Mouse (Mus musculus): ENCODE data around the gene Ssr1. TPM values are rescaled to one million over a fixed set of nuclear protein-coding genes. Genes with fewer than 3 reads are reported as not detected.

Ssr1 gene
- polyA plus RNA-seq, 1 experiment from 2014 or later: 79.1 TPM

DNA sequence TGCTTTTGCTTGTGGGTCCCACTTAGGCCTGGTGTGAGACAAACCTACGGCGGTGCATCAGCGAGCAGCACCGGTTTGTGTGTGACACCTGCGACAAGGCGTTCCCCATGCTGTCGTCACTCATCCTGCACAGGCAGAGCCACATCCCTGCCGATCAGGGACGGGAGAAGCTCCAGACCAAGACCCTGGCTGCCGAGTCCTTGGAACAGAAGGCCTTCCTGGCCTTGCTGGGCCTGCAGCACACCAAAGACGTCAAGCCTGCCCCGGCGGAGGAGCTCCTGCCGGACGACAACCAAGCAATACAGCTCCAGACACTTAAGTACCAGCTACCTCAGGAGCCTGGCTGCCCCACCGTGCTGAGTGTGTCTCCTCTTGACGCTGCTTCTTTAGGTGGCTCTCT is 64.5 kb downstream of the Ssr1 start:
- Histone ChIP-seq H3K4me1 (replicated peaks) (peaks cover 22% of the 10 kb centered on the region), H3K9ac (no peak overlapping the region), H3K27me3 (no peaks in the 10 kb centered on the region), H3K36me3 (peaks cover 63% of the 10 kb centered on the region), H3K4me3 (no peak overlapping the region), H3K4me2 (no peak overlapping the region), H3K9me3 (replicated peaks) (no peaks in the 10 kb centered on the region), H3K27ac (no peak overlapping the region)
- WGBS: 80% methylated on average over 17 of the region's 17 CpGs
- ATAC-seq (replicated peaks; ENCODE audit: insufficient number of reproducible peaks, insufficient read depth, low FRiP score, low read depth): no peak

GRCm38 (mm10) chr13:37926394-37926793 is 67.6 kb downstream of the Ssr1 start:
- Histone ChIP-seq H3K4me2 (no peak overlapping the region), H3K27ac (no peak overlapping the region), H3K9ac (no peak overlapping the region), H3K27me3 (no peaks in the 10 kb centered on the region), H3K4me3 (no peak overlapping the region), H3K4me1 (replicated peaks) (peaks cover 39% of the 10 kb centered on the region), H3K9me3 (replicated peaks) (no peaks in the 10 kb centered on the region), H3K36me3 (peaks cover 46% of the 10 kb centered on the region)
- ATAC-seq (replicated peaks; ENCODE audit: insufficient number of reproducible peaks, insufficient read depth, low FRiP score, low read depth): no peak
- WGBS: 50% methylated on average over 3 of the region's 3 CpGs

DNA sequence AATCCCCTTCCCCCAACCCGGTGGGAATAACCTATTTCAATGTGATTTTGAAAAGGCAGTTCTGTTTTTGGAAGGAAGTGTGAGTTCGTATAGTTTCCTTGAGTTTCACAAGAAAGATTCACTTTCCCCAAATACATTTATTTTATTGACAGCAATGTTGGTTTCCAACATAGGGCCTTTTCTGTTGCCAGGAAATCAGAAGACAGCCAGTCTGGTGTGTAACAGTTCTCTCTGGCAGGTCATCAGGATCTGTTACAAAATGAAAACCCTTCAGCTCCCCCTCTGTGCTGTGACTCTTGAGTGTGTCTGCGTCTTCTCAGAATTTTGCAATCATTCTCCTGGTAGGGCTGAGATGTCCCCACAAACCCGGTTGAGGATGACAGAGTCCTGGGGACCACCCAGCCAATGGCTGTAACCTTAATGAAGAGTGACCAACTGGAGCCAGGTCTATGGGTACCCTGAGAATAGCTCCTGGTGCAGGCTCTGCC is 69.5 kb downstream of the Ssr1 start:
- H3K4me3 ChIP-seq: no peak overlapping the region
- WGBS: 65% methylated on average over 4 of the region's 4 CpGs
- no peak overlapping the region for H3K4me2 ChIP-seq
- peaks cover 33% of the 10 kb centered on the region for H3K36me3 ChIP-seq
- no peaks in the 10 kb centered on the region for H3K27me3 ChIP-seq
- H3K27ac ChIP-seq: peak overlapping the region; percentile 21; the same call in 1 of the 2 replicates
- peaks cover 39% of the 10 kb centered on the region for H3K4me1 ChIP-seq (replicated peaks)
- H3K9me3 ChIP-seq (replicated peaks): no peaks in the 10 kb centered on the region
- no peak overlapping the region for H3K9ac ChIP-seq
- no peak for ATAC-seq (replicated peaks; ENCODE audit: insufficient number of reproducible peaks, insufficient read depth, low FRiP score, low read depth)

DNA sequence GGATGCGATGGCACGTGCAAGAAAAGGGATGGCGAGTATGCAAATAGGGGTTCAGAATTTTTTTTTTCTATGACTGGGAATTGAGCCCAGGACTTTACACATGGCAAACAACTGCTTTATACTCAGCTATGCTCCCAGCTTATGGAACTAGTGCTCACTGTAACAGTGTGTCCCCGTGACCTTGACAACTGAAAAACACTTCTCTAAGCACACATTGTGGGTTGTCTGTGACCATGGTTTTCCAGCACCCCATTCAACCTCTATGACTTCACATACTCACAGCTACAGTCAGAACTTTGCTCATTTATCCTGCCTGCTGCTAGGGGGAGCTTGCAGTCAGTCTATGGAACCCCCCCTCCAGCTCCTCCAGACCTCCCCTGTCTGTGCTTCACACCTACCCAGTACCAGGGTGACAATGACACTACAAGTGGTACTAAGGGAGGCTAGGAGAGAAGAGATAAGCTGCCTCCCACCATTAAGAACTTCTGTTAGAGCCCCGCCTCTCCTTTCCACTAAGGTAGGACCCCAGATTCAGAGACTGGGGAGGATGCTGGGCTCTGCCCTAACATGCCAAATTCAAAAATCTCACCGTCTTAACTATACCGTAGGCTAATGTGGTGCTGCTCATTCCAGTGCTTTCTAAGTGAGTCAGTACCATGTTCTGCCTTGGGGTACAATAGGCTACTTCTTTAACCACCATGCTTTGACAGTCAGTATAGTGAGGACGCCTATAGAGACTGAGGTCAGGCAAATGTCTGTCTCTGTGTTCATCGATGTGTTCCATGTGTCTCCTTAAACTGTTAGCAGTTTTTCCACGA is 70.2 kb downstream of the Ssr1 start:
- H3K4me1 ChIP-seq (replicated peaks): peaks cover 39% of the 10 kb centered on the region
- no peak overlapping the region for H3K4me2 ChIP-seq
- peak overlapping the region; percentile 21 for H3K27ac ChIP-seq
- no peak overlapping the region for H3K9ac ChIP-seq
- H3K9me3 ChIP-seq (replicated peaks): no peaks in the 10 kb centered on the region
- no peak overlapping the region for H3K4me3 ChIP-seq
- WGBS: 71% methylated on average over 10 of the region's 10 CpGs
- ATAC-seq (replicated peaks; ENCODE audit: insufficient number of reproducible peaks, insufficient read depth, low FRiP score, low read depth): 0 out of 2 replicates have a peak, but pooled peaks have one; percentile 15
- peaks cover 26% of the 10 kb centered on the region for H3K36me3 ChIP-seq
- no peaks in the 10 kb centered on the region for H3K27me3 ChIP-seq

DNA sequence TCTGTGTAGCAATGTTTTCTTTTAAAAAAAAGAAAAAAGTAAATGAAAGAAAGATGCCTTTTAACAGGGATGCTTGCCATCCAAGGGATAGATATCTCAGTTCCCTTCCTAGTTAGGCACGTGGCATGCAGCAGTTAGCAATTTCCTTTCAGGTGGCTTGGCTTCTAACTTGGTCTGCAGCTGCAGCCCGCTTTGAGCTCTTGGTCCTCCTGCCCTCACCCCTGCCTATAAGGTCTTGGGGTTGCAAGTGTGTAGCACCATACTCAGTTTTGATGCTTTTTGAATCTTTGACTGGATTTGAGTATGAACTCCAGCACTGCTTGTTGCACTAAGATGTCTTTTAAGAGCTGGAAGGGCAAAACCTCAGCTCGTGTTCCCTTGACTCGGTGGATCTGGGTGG is 70.9 kb downstream of the Ssr1 start:
- Histone ChIP-seq H3K27me3 (no peaks in the 10 kb centered on the region), H3K9me3 (replicated peaks) (no peaks in the 10 kb centered on the region), H3K4me3 (no peak overlapping the region), H3K4me1 (replicated peaks) (peaks cover 39% of the 10 kb centered on the region), H3K4me2 (no peak overlapping the region), H3K27ac (0 out of 2 replicates have a peak overlapping the region, but pooled peaks have one; percentile 21), H3K9ac (no peak overlapping the region), H3K36me3 (peaks cover 27% of the 10 kb centered on the region)
- 84% methylated on average over 4 of the region's 4 CpGs for WGBS
- no peak for ATAC-seq (replicated peaks; ENCODE audit: insufficient number of reproducible peaks, insufficient read depth, low FRiP score, low read depth)

- Histone ChIP-seq H3K36me3 (peaks cover 45% of the 10 kb centered on the region), H3K27ac (no peak overlapping the region), H3K4me2 (no peak overlapping the region), H3K9ac (no peak overlapping the region), H3K4me3 (no peak overlapping the region), H3K9me3 (replicated peaks) (no peaks in the 10 kb centered on the region), H3K4me1 (replicated peaks) (peaks cover 36% of the 10 kb centered on the region), H3K27me3 (no peaks in the 10 kb centered on the region)
- ATAC-seq (replicated peaks; ENCODE audit: insufficient number of reproducible peaks, insufficient read depth, low FRiP score, low read depth): no peak
- 60% methylated on average over 2 of the region's 2 CpGs for WGBS
These were observed 73.3 kb downstream of the Ssr1 start for GRCm38 (mm10) chr13:37920727-37921126.

DNA sequence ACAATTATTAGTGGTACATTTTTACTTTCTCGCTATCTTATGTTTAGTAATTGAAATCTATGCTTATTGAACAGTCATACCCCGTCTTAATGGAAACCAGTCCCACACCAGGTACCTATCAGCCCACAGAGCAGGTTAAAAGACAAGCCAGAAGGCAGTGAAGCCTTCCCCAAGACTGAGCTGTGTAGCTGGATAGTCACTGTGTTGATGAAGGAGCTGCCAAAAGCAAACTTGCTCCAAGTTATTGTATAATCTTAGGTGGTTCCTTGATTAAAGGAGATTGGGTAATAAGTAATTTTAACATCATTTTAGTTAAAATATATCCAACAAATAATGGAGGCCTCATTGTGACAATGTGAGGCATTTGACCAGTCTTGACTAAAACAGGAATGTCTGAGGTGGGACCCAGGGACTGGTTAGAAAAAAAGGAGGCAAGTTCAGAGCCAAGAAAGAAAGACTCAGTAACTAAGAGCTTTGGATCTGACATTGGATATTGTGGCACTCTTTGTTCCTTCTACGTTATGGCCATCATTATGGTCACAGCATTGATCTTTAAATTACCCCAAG is 74.2 kb downstream of the Ssr1 start:
- H3K9ac ChIP-seq: no peak overlapping the region
- peaks cover 50% of the 10 kb centered on the region for H3K36me3 ChIP-seq
- no peaks in the 10 kb centered on the region for H3K27me3 ChIP-seq
- no peak overlapping the region for H3K4me3 ChIP-seq
- WGBS: 90% methylated on average over 3 of the region's 3 CpGs
- H3K4me1 ChIP-seq (replicated peaks): peaks cover 33% of the 10 kb centered on the region
- H3K9me3 ChIP-seq (replicated peaks): no peaks in the 10 kb centered on the region
- H3K4me2 ChIP-seq: no peak overlapping the region
- no peak overlapping the region for H3K27ac ChIP-seq
- ATAC-seq (replicated peaks; ENCODE audit: insufficient number of reproducible peaks, insufficient read depth, low FRiP score, low read depth): no peak

DNA sequence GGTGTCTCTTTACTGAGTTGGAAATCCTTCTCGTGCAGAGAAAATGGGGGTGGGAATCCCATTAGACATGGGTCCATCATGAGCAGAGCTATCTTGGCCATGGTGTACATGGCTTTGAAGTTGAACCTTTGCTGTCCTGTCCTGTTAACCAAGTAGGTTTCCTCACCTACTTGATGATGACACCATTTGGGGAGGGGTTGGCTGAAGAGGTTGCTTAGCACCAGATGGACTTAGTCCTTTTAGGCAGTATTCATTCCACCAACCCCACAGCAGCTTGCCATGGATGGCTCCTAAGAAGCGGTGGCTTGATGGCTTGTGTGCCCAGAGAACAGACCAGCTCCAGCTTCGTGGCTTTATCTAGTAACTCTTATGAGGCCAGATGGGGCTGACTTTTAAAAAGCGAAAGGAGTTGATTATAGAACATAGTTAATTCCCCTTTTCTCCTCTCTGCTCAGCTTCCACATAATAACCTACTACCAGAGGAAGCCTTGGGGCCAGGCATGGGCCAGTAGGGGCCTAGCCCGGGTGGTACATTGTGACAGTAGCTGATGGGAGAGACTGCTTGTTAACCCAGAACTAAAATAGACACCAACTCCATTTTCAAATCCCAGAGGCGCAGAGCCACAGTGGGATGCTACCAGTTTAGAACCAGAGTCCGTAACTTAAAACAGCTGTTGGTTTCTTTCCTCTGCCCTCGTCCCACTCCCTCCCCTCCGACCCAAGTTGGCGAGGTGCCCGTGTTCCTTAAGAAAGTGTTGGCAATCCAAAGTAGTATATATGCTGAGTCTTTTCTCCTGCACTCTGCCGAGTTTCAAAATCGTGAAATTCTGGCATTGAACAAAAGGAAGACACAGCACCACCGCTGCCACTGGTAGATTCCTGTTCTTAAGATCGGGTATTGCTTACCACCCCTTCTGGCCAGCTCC is 75.4 kb downstream of the Ssr1 start:
- no peak overlapping the region for H3K4me3 ChIP-seq
- H3K4me1 ChIP-seq (replicated peaks): peaks cover 30% of the 10 kb centered on the region
- H3K4me2 ChIP-seq: no peak overlapping the region
- H3K27ac ChIP-seq: no peak overlapping the region
- no peaks in the 10 kb centered on the region for H3K27me3 ChIP-seq
- 75% methylated on average over 15 of the region's 15 CpGs for WGBS
- peaks cover 46% of the 10 kb centered on the region for H3K36me3 ChIP-seq
- H3K9ac ChIP-seq: no peak overlapping the region
- no peaks in the 10 kb centered on the region for H3K9me3 ChIP-seq (replicated peaks)
- no peak for ATAC-seq (replicated peaks; ENCODE audit: insufficient number of reproducible peaks, insufficient read depth, low FRiP score, low read depth)

Other genes starting within 250 kb of the Ssr1 start
- 9.7 and 12.2 TPM in 2 replicates for gene Rreb1, start 215.8 kb downstream of the Ssr1 start, polyA plus RNA-seq (2015; fragmentation: Nextera tagmentation; extraction: Ambion mirVana)
- gene Riok1, start 42.8 kb upstream of the Ssr1 start, polyA plus RNA-seq (2015; fragmentation: Nextera tagmentation; extraction: Ambion mirVana): 29.6 and 31.3 TPM in 2 replicates
- 1.00 and 1.3 TPM in 2 replicates for gene Cage1, start 42.9 kb upstream of the Ssr1 start, polyA plus RNA-seq (2015; fragmentation: Nextera tagmentation; extraction: Ambion mirVana)
- 35.1 and 35.2 TPM in 2 replicates for gene Dsp, start 157.1 kb upstream of the Ssr1 start, polyA plus RNA-seq (2015; fragmentation: Nextera tagmentation; extraction: Ambion mirVana)
- gene Snrnp48, start 210.7 kb upstream of the Ssr1 start, polyA plus RNA-seq (2015; fragmentation: Nextera tagmentation; extraction: Ambion mirVana): 18.8 and 24.6 TPM in 2 replicates

Measured in heart, embryonic 15.5 days (tissue).